Mouse (Mus musculus): ENCODE measurements at regions not wholly inside any gene's neighbourhood (a gene's known extent, or its start where the extent isn't known, plus 50 kb on each side); places are given as distances from the start of the nearest gene placed in this dataset.

GRCm38 (mm10) chr8:103230741-103231475 is 445.5 kb upstream of the Cdh11 start:
- TF ChIP-seq POLR2A (IDR thresholded peaks at IDR 0.05; ENCODE audit: borderline replicate concordance, insufficient read depth, low read length) = no peak
- no peak for TF ChIP-seq CTCF (IDR thresholded peaks at IDR 0.05; ENCODE audit: borderline replicate concordance, insufficient read depth, low read depth, low read length)
